In genomic region chr13:62910206-62910605, GRCm38 (mm10) we compare ENCODE assay signal across 14 mouse cellular contexts. TPM values are rescaled to one million over a fixed set of nuclear protein-coding genes. Genes with fewer than 3 reads are reported as not detected.
"Had no signal": no experiment of that assay in that cellular context is flagged by ENCODE, and none has a peak within 500 bp of the region (broad histone marks: within the 10 kb centered on the region; RNA-seq: fewer than 3 reads in every experiment).

No protein-coding gene starts in this region.

- H3K9me3 ChIP-seq: intestine, embryonic 15.5 days; kidney, embryonic 15.5 days; lung, embryonic 15.5 days; midbrain, embryonic 13.5 days; stomach, embryonic 15.5 days had no signal

- DNase-seq: kidney, adult 11 months; kidney, adult 8-10 months; kidney, postnatal 10 days; kidney, postnatal 36 days; lung, adult 18-20 months; spleen, adult 18-20 months; thymus, postnatal 25 days had no signal

- H3K4me2 ChIP-seq: intestine, embryonic 15.5 days; kidney, embryonic 15.5 days; lung, embryonic 15.5 days; midbrain, embryonic 13.5 days; stomach, embryonic 15.5 days had no signal

- H3K9ac ChIP-seq: intestine, embryonic 15.5 days; kidney, embryonic 15.5 days; lung, embryonic 15.5 days; midbrain, embryonic 13.5 days; stomach, embryonic 15.5 days had no signal

- H3K4me3 ChIP-seq: intestine, embryonic 15.5 days; kidney, embryonic 15.5 days; lung, embryonic 15.5 days; midbrain, embryonic 13.5 days; stomach, embryonic 15.5 days had no signal

- H3K36me3 ChIP-seq: intestine, embryonic 15.5 days; kidney, embryonic 15.5 days; lung, embryonic 15.5 days; midbrain, embryonic 13.5 days; stomach, embryonic 15.5 days had no signal

- ATAC-seq: intestine, embryonic 15.5 days; midbrain, embryonic 13.5 days had no signal

- H3K27ac ChIP-seq: intestine, embryonic 15.5 days; kidney, embryonic 15.5 days; lung, embryonic 15.5 days; macrophage; midbrain, embryonic 13.5 days; stomach, embryonic 15.5 days had no signal

- H3K27me3 ChIP-seq: intestine, embryonic 15.5 days; kidney, embryonic 15.5 days; lung, embryonic 15.5 days; midbrain, embryonic 13.5 days; stomach, embryonic 15.5 days had no signal

- H3K4me1 ChIP-seq: stomach, embryonic 15.5 days had no signal

RNA-seq across cellular contexts. Expression of gene Fbp1, which starts 22.1 kb away (rescaled TPM):
- polyA plus RNA-seq: midbrain, embryonic 13.5 days; neural tube, embryonic 11.5 days had no signal

RNA-seq across cellular contexts. Expression of gene Fbp2, which starts 52.0 kb away (rescaled TPM):
- polyA plus RNA-seq: macrophage; midbrain, embryonic 13.5 days; neural tube, embryonic 11.5 days had no signal
